Mouse (Mus musculus): ENCODE measurements around the gene Gm16368. TPM values are rescaled to one million over a fixed set of nuclear protein-coding genes. Genes with fewer than 3 reads are reported as not detected.
A peak's percentile ranks its signal among the peaks of the same experiment; 100 is the strongest.
"Not testable (repeated sequence)": the region's sequence is repeated elsewhere in the genome, so short reads cannot be mapped to it uniquely, and the experiment has no call there.

Gm16368 gene
- total RNA-seq (2012; rRNA removed) = 3.9 and 5.3 TPM in 2 replicates

- H3K9me3 ChIP-seq (ENCODE audit: control insufficient read depth, insufficient read depth, low read depth, low read length); in situ Hi-C loops (cut with MboI; ENCODE audit: low sequenced_read_pairs in 2 of 2, unreplicated experiment in 2 of 2); DNase-seq (ENCODE audit: low read depth, low spot score); H3K4me1 ChIP-seq (ENCODE audit: control insufficient read depth in 2 of 2, insufficient read depth in 2 of 2, low read length in 2 of 2, poor library complexity in 1 of 2); H3K36me3 ChIP-seq (ENCODE audit: control insufficient read depth, insufficient read depth, low read length, poor library complexity, severe bottlenecking); H3K27ac ChIP-seq (ENCODE audit: insufficient read depth, low read depth, low read length, poor library complexity, severe bottlenecking); H3K4me3 ChIP-seq (ENCODE audit: insufficient read depth in 1 of 2, low read depth in 1 of 2, low read length in 2 of 2, poor library complexity in 1 of 2, severe bottlenecking in 1 of 2); H3K9ac ChIP-seq (ENCODE audit: insufficient read depth, low read depth, low read length, poor library complexity, severe bottlenecking): not testable (repeated sequence)
These were observed at the start of gene Gm16368 for GRCm38 (mm10) chr12:88083397-88083796. Gene Gm16368, plus strand, starts transcription at chr12:88083697.

GRCm38 (mm10) chr12:88039062-88039461 is 44.4 kb upstream of the Gm16368 start:
- H3K9ac ChIP-seq (ENCODE audit: insufficient read depth, low read depth, low read length, poor library complexity, severe bottlenecking); in situ Hi-C loops (cut with MboI; ENCODE audit: low sequenced_read_pairs in 2 of 2, unreplicated experiment in 2 of 2); H3K4me3 ChIP-seq (ENCODE audit: insufficient read depth in 1 of 2, low read depth in 1 of 2, low read length in 2 of 2, poor library complexity in 1 of 2, severe bottlenecking in 1 of 2); H3K27ac ChIP-seq (ENCODE audit: insufficient read depth, low read depth, low read length, poor library complexity, severe bottlenecking); H3K36me3 ChIP-seq (ENCODE audit: control insufficient read depth, insufficient read depth, low read length, poor library complexity, severe bottlenecking); H3K4me1 ChIP-seq (ENCODE audit: control insufficient read depth in 2 of 2, insufficient read depth in 2 of 2, low read length in 2 of 2, poor library complexity in 1 of 2); H3K9me3 ChIP-seq (ENCODE audit: control insufficient read depth, insufficient read depth, low read depth, low read length); DNase-seq (ENCODE audit: low read depth, low spot score): not testable (repeated sequence)

GRCm38 (mm10) chr12:88039703-88040102 is 43.8 kb upstream of the Gm16368 start:
- H3K4me3 ChIP-seq (ENCODE audit: insufficient read depth in 1 of 2, low read depth in 1 of 2, low read length in 2 of 2, poor library complexity in 1 of 2, severe bottlenecking in 1 of 2); H3K4me1 ChIP-seq (ENCODE audit: control insufficient read depth in 2 of 2, insufficient read depth in 2 of 2, low read length in 2 of 2, poor library complexity in 1 of 2); H3K9me3 ChIP-seq (ENCODE audit: control insufficient read depth, insufficient read depth, low read depth, low read length); H3K36me3 ChIP-seq (ENCODE audit: control insufficient read depth, insufficient read depth, low read length, poor library complexity, severe bottlenecking); DNase-seq (ENCODE audit: low read depth, low spot score); in situ Hi-C loops (cut with MboI; ENCODE audit: low sequenced_read_pairs in 2 of 2, unreplicated experiment in 2 of 2); H3K27ac ChIP-seq (ENCODE audit: insufficient read depth, low read depth, low read length, poor library complexity, severe bottlenecking); H3K9ac ChIP-seq (ENCODE audit: insufficient read depth, low read depth, low read length, poor library complexity, severe bottlenecking): not testable (repeated sequence)

GRCm38 (mm10) chr12:88045226-88045625 is 38.3 kb upstream of the Gm16368 start:
- H3K27ac ChIP-seq (ENCODE audit: insufficient read depth, low read depth, low read length, poor library complexity, severe bottlenecking) = peak overlapping the region; percentile 82; the same call in 1 of the 2 replicates
- H3K9me3 ChIP-seq (ENCODE audit: control insufficient read depth, insufficient read depth, low read depth, low read length); H3K36me3 ChIP-seq (ENCODE audit: control insufficient read depth, insufficient read depth, low read length, poor library complexity, severe bottlenecking); H3K9ac ChIP-seq (ENCODE audit: insufficient read depth, low read depth, low read length, poor library complexity, severe bottlenecking); in situ Hi-C loops (cut with MboI; ENCODE audit: low sequenced_read_pairs in 2 of 2, unreplicated experiment in 2 of 2); H3K4me3 ChIP-seq (ENCODE audit: insufficient read depth in 1 of 2, low read depth in 1 of 2, low read length in 2 of 2, poor library complexity in 1 of 2, severe bottlenecking in 1 of 2); H3K4me1 ChIP-seq (ENCODE audit: control insufficient read depth in 2 of 2, insufficient read depth in 2 of 2, low read length in 2 of 2, poor library complexity in 1 of 2): not testable (repeated sequence)
- DNase-seq (ENCODE audit: low read depth, low spot score) = peak; percentile 47

Other genes with a start within 250 kb of the Gm16368 start
- not detected in 2 replicates for gene Gm2001, start 241.4 kb upstream of the Gm16368 start, total RNA-seq (2012; rRNA removed)
- 38.6 and 44.0 TPM in 2 replicates for gene Gm2016, start 209.6 kb upstream of the Gm16368 start, total RNA-seq (2012; rRNA removed)
- 28.2 and 44.4 TPM in 2 replicates for gene Gm2022, start 188.3 kb upstream of the Gm16368 start, total RNA-seq (2012; rRNA removed)
- 1.4 and 1.7 TPM in 2 replicates for gene Gm2035, start 163.8 kb upstream of the Gm16368 start, total RNA-seq (2012; rRNA removed)
- gene Gm2042, start 129.6 kb upstream of the Gm16368 start, total RNA-seq (2012; rRNA removed) = 0.26 TPM in 1 of 2 replicates, not detected in the other
- gene Gm2075, start 71.8 kb upstream of the Gm16368 start, total RNA-seq (2012; rRNA removed) = not detected in 2 replicates
- not detected in 2 replicates for gene Gm6803, start 64.9 kb upstream of the Gm16368 start, total RNA-seq (2012; rRNA removed)
- 3.2 and 3.3 TPM in 2 replicates for gene Gm2056, start 56.7 kb upstream of the Gm16368 start, total RNA-seq (2012; rRNA removed)
- gene Gm10436, start 98.4 kb downstream of the Gm16368 start, total RNA-seq (2012; rRNA removed) = 0.42 TPM in 1 of 2 replicates, not detected in the other
- gene Gm8332, start 166.4 kb downstream of the Gm16368 start, total RNA-seq (2012; rRNA removed) = 107 and 141 TPM in 2 replicates
- 46.1 and 56.0 TPM in 2 replicates for gene Gm5662, start 190.8 kb downstream of the Gm16368 start, total RNA-seq (2012; rRNA removed)
- 32.3 and 39.8 TPM in 2 replicates for gene Gm5039, start 240.3 kb downstream of the Gm16368 start, total RNA-seq (2012; rRNA removed)